Mouse (Mus musculus) cortical plate, adult 2 months (tissue): ENCODE data around the gene Pde8b.

ENCODE experiments used
- CTCF ChIP-seq: fragments of 200-500 bp; IDR thresholded peaks from 2 replicates; pipeline ENCODE4 v1.5.1; 2011; ENCODE audit warnings: mild to moderate bottlenecking, control low read depth, low read length; ENCODE audit not compliant: insufficient read depth; ENCODE audit errors: extremely low read depth
- POLR2A ChIP-seq: fragments of 200-500 bp; IDR thresholded peaks from 2 replicates; pipeline ENCODE4 v1.6.1; 2011; ENCODE audit warnings: mild to moderate bottlenecking, low read length, control low read depth; ENCODE audit not compliant: insufficient read depth; ENCODE audit errors: extremely low read depth

DNA sequence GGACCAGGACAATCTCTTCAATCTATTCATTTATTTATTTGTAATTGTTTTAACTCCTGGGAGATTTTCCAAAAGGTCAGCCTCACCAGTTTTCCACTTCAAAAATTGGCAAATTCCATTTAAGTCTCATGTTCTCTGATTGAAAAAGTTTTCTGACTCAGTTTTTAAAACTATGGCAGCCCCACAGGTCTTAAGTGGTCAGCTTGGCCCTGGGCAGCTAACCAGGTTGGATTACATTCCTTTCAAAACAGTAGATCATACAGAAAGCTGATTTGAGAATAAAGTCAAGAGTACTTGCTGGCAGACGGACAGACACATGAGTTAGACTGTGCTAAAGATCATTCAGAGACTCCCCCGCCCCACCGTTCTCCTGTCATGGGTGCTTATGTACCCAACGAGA lies 145.3 kb downstream of the Pde8b start:
- no peak for TF ChIP-seq POLR2A
- no peak for TF ChIP-seq CTCF
